ENCODE assay signal across 8 mouse cellular contexts in genomic region chr15:27659592-27660244, GRCm38 (mm10). TPM values are rescaled to one million over a fixed set of nuclear protein-coding genes. Genes with fewer than 3 reads are reported as not detected.
DNase-seq lines count a peak whose midpoint lies in the region; ATAC-seq and TF ChIP-seq lines count a peak whose summit lies in the region.

No protein-coding gene starts in this region.

- no peaks in the 10 kb centered on the region for H3K9me3 ChIP-seq in heart, embryonic 15.5 days (replicated peaks)
- H3K9me3 ChIP-seq in liver, embryonic 11.5 days (ENCODE audit: control insufficient read depth, low read length) = no peaks in the 10 kb centered on the region; the same call in 1 of the 2 replicates
- H3K9me3 ChIP-seq in neural tube, embryonic 11.5 days (ENCODE audit: control insufficient read depth, low read length) = no peaks in the 10 kb centered on the region
- H3K9me3 ChIP-seq in stomach, postnatal 0 days (ENCODE audit: control insufficient read depth, low read length) = no peaks in the 10 kb centered on the region

- TF ChIP-seq POLR2A in bone marrow macrophage, adult 2 months (IDR thresholded peaks at IDR 0.05; ENCODE audit: borderline replicate concordance, low read depth, low read length) = no peak
- no peak for TF ChIP-seq POLR2A in embryonic fibroblast, embryonic 13.5 days (IDR thresholded peaks at IDR 0.05; ENCODE audit: low read depth, low read length)

- H3K4me1 ChIP-seq in bone marrow macrophage, adult 2 months (ENCODE audit: control insufficient read depth, insufficient read depth, low read length) = peaks cover 28% of the 10 kb centered on the region
- peaks cover 2% of the 10 kb centered on the region; the same call in 1 of the 2 replicates for H3K4me1 ChIP-seq in embryonic fibroblast, embryonic 13.5 days (ENCODE audit: control insufficient read depth, insufficient read depth, low read length)
- H3K4me1 ChIP-seq in heart, embryonic 15.5 days (replicated peaks) = no peaks in the 10 kb centered on the region
- H3K4me1 ChIP-seq in liver, embryonic 11.5 days (replicated peaks; ENCODE audit: control insufficient read depth, insufficient read depth, low read length) = no peaks in the 10 kb centered on the region
- H3K4me1 ChIP-seq in neural tube, embryonic 11.5 days (ENCODE audit: control insufficient read depth, insufficient read depth, low read length) = no peaks in the 10 kb centered on the region
- no peaks in the 10 kb centered on the region for H3K4me1 ChIP-seq in stomach, postnatal 0 days (replicated peaks; ENCODE audit: control insufficient read depth, insufficient read depth)

- peak; percentile 88 for ATAC-seq in CD4-positive, CD25-positive, alpha-beta regulatory T cell, adult 4 months
- ATAC-seq in heart, embryonic 15.5 days (replicated peaks; ENCODE audit: insufficient number of reproducible peaks, insufficient read depth, low FRiP score, low read depth) = peak; percentile 50; the same call in 1 of the 2 replicates
- ATAC-seq in liver, embryonic 11.5 days (replicated peaks; ENCODE audit: low FRiP score) = peak; percentile 62
- 0 out of 2 replicates have a peak, but pooled peaks have one; percentile 50 for ATAC-seq in neural tube, embryonic 11.5 days (ENCODE audit: insufficient read depth, low FRiP score, low TSS enrichment)
- peak; percentile 51; the same call in 1 of the 2 replicates for ATAC-seq in stomach, postnatal 0 days (ENCODE audit: low FRiP score, low TSS enrichment)

- no peak overlapping the region for H3K27ac ChIP-seq in bone marrow macrophage, adult 2 months (ENCODE audit: insufficient read depth, low read depth, low read length)
- no peak overlapping the region for H3K27ac ChIP-seq in embryonic fibroblast, embryonic 13.5 days (ENCODE audit: insufficient read depth, low read length)
- H3K27ac ChIP-seq in heart, embryonic 15.5 days = no peak overlapping the region
- H3K27ac ChIP-seq in liver, embryonic 11.5 days (ENCODE audit: low read depth, low read length) = no peak overlapping the region
- H3K27ac ChIP-seq in neural tube, embryonic 11.5 days (ENCODE audit: low read depth, low read length) = no peak overlapping the region
- H3K27ac ChIP-seq in stomach, postnatal 0 days (replicated peaks) = no peak overlapping the region

- TF ChIP-seq EP300 in stomach, postnatal 0 days (optimal IDR thresholded peaks at IDR 0.05) = no peak

- H3K4me3 ChIP-seq in bone marrow macrophage, adult 2 months (ENCODE audit: insufficient read depth, low read length) = no peak overlapping the region
- H3K4me3 ChIP-seq in embryonic fibroblast, embryonic 13.5 days (ENCODE audit: insufficient read depth, low read length) = no peak overlapping the region
- no peak overlapping the region for H3K4me3 ChIP-seq in heart, embryonic 15.5 days
- H3K4me3 ChIP-seq in liver, embryonic 11.5 days (ENCODE audit: low read depth, low read length) = no peak overlapping the region
- no peak overlapping the region for H3K4me3 ChIP-seq in neural tube, embryonic 11.5 days (ENCODE audit: low read depth, low read length)
- H3K4me3 ChIP-seq in stomach, postnatal 0 days (ENCODE audit: low read depth, low read length) = no peak overlapping the region

- no peaks in the 10 kb centered on the region for H3K36me3 ChIP-seq in heart, embryonic 15.5 days
- no peaks in the 10 kb centered on the region for H3K36me3 ChIP-seq in liver, embryonic 11.5 days (ENCODE audit: control insufficient read depth, insufficient read depth, low read length)
- no peaks in the 10 kb centered on the region for H3K36me3 ChIP-seq in neural tube, embryonic 11.5 days (ENCODE audit: control insufficient read depth, insufficient read depth, low read length)
- no peaks in the 10 kb centered on the region for H3K36me3 ChIP-seq in stomach, postnatal 0 days (ENCODE audit: control insufficient read depth, insufficient read depth, low read length)

- 0 out of 2 replicates have a peak overlapping the region, but pooled peaks have one; percentile 22 for H3K4me2 ChIP-seq in heart, embryonic 15.5 days
- H3K4me2 ChIP-seq in liver, embryonic 11.5 days = no peak overlapping the region
- H3K4me2 ChIP-seq in neural tube, embryonic 11.5 days (ENCODE audit: low read depth) = no peak overlapping the region
- no peak overlapping the region for H3K4me2 ChIP-seq in stomach, postnatal 0 days (replicated peaks; ENCODE audit: low read depth)

- peak; percentile 87 for TF ChIP-seq CTCF in bone marrow macrophage, adult 2 months (IDR thresholded peaks at IDR 0.05; ENCODE audit: low read depth, low read length)
- peak; percentile 85 for TF ChIP-seq CTCF in embryonic fibroblast, embryonic 13.5 days (IDR thresholded peaks at IDR 0.05; ENCODE audit: borderline replicate concordance, insufficient read depth, low read length)
- peak; percentile 93 for TF ChIP-seq CTCF in stomach, postnatal 0 days (IDR thresholded peaks at IDR 0.05; ENCODE audit: low read depth)

- DNase-seq in kidney, postnatal 10 days = peak; percentile 94
- peak; percentile 79 for DNase-seq in liver, embryonic 11.5 days (ENCODE audit: low spot score)
- DNase-seq in neural tube, embryonic 11.5 days (ENCODE audit: low spot score) = peak; percentile 84
- DNase-seq in stomach, postnatal 0 days (ENCODE audit: low spot score) = peak; percentile 84

- no peaks in the 10 kb centered on the region for H3K27me3 ChIP-seq in heart, embryonic 15.5 days
- H3K27me3 ChIP-seq in liver, embryonic 11.5 days (replicated peaks; ENCODE audit: control insufficient read depth, insufficient read depth, low read length) = no peaks in the 10 kb centered on the region
- H3K27me3 ChIP-seq in neural tube, embryonic 11.5 days (ENCODE audit: control insufficient read depth, insufficient read depth, low read length) = no peaks in the 10 kb centered on the region
- H3K27me3 ChIP-seq in stomach, postnatal 0 days (ENCODE audit: control insufficient read depth, insufficient read depth, low read length) = no peaks in the 10 kb centered on the region

- H3K9ac ChIP-seq in heart, embryonic 15.5 days = no peak overlapping the region
- H3K9ac ChIP-seq in liver, embryonic 11.5 days (ENCODE audit: low read depth, low read length) = no peak overlapping the region
- no peak overlapping the region for H3K9ac ChIP-seq in neural tube, embryonic 11.5 days (ENCODE audit: low read length)
- no peak overlapping the region for H3K9ac ChIP-seq in stomach, postnatal 0 days (ENCODE audit: low read length)

- WGBS in heart, embryonic 15.5 days = 29% methylated on average over 17 of the region's 17 CpGs
- 33% methylated on average over 17 of the region's 17 CpGs for WGBS in liver, embryonic 11.5 days
- 49% methylated on average over 17 of the region's 17 CpGs for WGBS in neural tube, embryonic 11.5 days
- 34% methylated on average over 17 of the region's 17 CpGs for WGBS in stomach, postnatal 0 days

RNA-seq across cellular contexts. Expression of gene Otulinl, which starts 21.7 kb away (rescaled TPM):
- 100 to 1,000 TPM; 216 to 235 TPM for polyA plus RNA-seq in CD4-positive, CD25-positive, alpha-beta regulatory T cell, adult 4 months (2017; shearing (Covaris generic))
- polyA plus RNA-seq in bone marrow macrophage, adult 2 months (2012; ENCODE audit: insufficient read depth, insufficient read length, missing spikeins) = 256 and 264 TPM in 2 replicates
- polyA plus RNA-seq in embryonic fibroblast, embryonic 13.5 days (2011; ENCODE audit: insufficient read length, low read depth, missing spikeins) = 5.9 and 15.6 TPM in 2 replicates
- polyA plus RNA-seq in heart, embryonic 15.5 days (2015; fragmentation: Nextera tagmentation; extraction: Ambion mirVana) = 5.3 and 10.1 TPM in 2 replicates
- 13.4 and 14.7 TPM in 2 replicates for polyA plus RNA-seq in liver, embryonic 11.5 days (2014; fragmentation: Nextera tagmentation; extraction: Ambion mirVana)
- polyA plus RNA-seq in neural tube, embryonic 11.5 days (2014; fragmentation: Nextera tagmentation; extraction: Ambion mirVana) = 8.0 and 9.8 TPM in 2 replicates
- polyA plus RNA-seq in stomach, postnatal 0 days (2015; fragmentation: Nextera tagmentation; extraction: Ambion mirVana) = 14.6 and 15.2 TPM in 2 replicates

RNA-seq across cellular contexts. Expression of gene Otulin, which starts 29.2 kb away (rescaled TPM):
- polyA plus RNA-seq in CD4-positive, CD25-positive, alpha-beta regulatory T cell, adult 4 months (2017; shearing (Covaris generic)) = 10 to 100 TPM; 10.7 to 10.8 TPM
- polyA plus RNA-seq in bone marrow macrophage, adult 2 months (2012; ENCODE audit: insufficient read depth, insufficient read length, missing spikeins) = 98.6 and 100 TPM in 2 replicates
- polyA plus RNA-seq in embryonic fibroblast, embryonic 13.5 days (2011; ENCODE audit: insufficient read length, low read depth, missing spikeins) = 23.3 and 25.3 TPM in 2 replicates
- polyA plus RNA-seq in heart, embryonic 15.5 days (2015; fragmentation: Nextera tagmentation; extraction: Ambion mirVana) = 24.3 and 24.9 TPM in 2 replicates
- 45.9 and 47.5 TPM in 2 replicates for polyA plus RNA-seq in liver, embryonic 11.5 days (2014; fragmentation: Nextera tagmentation; extraction: Ambion mirVana)
- 32.8 and 34.6 TPM in 2 replicates for polyA plus RNA-seq in neural tube, embryonic 11.5 days (2014; fragmentation: Nextera tagmentation; extraction: Ambion mirVana)
- polyA plus RNA-seq in stomach, postnatal 0 days (2015; fragmentation: Nextera tagmentation; extraction: Ambion mirVana) = 23.7 and 24.4 TPM in 2 replicates

Comparison
In these comparisons a context has a peak if more than half of its experiments do, and no peak if none do; other contexts are left out.
1. RNA of gene Otulinl, which starts 21.7 kb away (polyA plus RNA-seq): 256 to 264 TPM in bone marrow macrophage, adult 2 months and 216 to 235 TPM in CD4-positive, CD25-positive, alpha-beta regulatory T cell, adult 4 months; 5.9 to 15.6 TPM in embryonic fibroblast, embryonic 13.5 days, 14.6 to 15.2 TPM in stomach, postnatal 0 days, 13.4 to 14.7 TPM in liver, embryonic 11.5 days, 8.0 to 9.8 TPM in neural tube, embryonic 11.5 days and 5.3 to 10.1 TPM in heart, embryonic 15.5 days; every median in the first group is over 10 times any median in the second.
2. Peak in every context shown above with its lines, with median percentiles within 50 percentile points of each other: ATAC-seq, CTCF ChIP-seq and DNase-seq.